Mouse (Mus musculus): ENCODE results near the gene Lingo3. TPM values are rescaled to one million over a fixed set of nuclear protein-coding genes. Genes with fewer than 3 reads are reported as not detected.

The Lingo3 gene
- polyA plus RNA-seq, 2 experiments: 0.56 to 0.88 TPM

DNA sequence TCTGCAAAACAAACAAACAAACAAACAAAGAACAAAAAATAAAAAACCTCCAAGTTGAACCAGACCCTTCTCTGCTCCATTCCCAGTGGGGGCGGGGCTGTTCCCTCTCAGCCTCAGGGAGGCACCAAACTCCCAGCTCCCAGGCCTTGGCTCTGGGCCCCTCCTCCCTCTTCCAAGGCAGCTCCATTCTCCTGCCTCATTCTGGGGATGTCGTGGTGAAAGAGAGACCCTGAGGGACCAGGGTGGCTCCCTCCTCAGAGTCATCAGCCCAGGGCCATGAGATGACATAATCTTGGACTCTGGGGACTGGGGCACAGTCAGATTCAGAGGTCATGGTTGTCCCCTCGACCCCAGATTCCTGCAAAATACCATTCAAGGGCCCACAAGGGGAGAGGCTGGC, 32.8 kb upstream of the Lingo3 start:
- Histone ChIP-seq H3K36me3 (ENCODE audit: control insufficient read depth, insufficient read depth, low read length) (no peaks in the 10 kb centered on the region), H3K4me1 (ENCODE audit: control insufficient read depth, insufficient read depth, low read length) (no peaks in the 10 kb centered on the region), H3K4me3 (replicated peaks; ENCODE audit: low read length) (no peak overlapping the region), H3K9ac (ENCODE audit: low read depth, low read length, severe bottlenecking) (no peak overlapping the region), H3K9me3 (ENCODE audit: control insufficient read depth, low read length) (no peaks in the 10 kb centered on the region), H3K27me3 (ENCODE audit: control insufficient read depth, insufficient read depth, low read length) (no peaks in the 10 kb centered on the region), H3K4me2 (replicated peaks; ENCODE audit: low read depth, low read length, severe bottlenecking) (no peak overlapping the region), H3K27ac (replicated peaks; ENCODE audit: low read depth, low read length) (no peak overlapping the region)
- DNase-seq (ENCODE audit: low spot score): no peak
- no peak for ATAC-seq (ENCODE audit: low FRiP score, low read depth)
- no peak for TF ChIP-seq POLR2A (IDR thresholded peaks at IDR 0.05; ENCODE audit: borderline replicate concordance, extremely low read depth, insufficient read depth, insufficient read length)
- WGBS: 27% methylated on average over 3 of the region's 3 CpGs

DNA sequence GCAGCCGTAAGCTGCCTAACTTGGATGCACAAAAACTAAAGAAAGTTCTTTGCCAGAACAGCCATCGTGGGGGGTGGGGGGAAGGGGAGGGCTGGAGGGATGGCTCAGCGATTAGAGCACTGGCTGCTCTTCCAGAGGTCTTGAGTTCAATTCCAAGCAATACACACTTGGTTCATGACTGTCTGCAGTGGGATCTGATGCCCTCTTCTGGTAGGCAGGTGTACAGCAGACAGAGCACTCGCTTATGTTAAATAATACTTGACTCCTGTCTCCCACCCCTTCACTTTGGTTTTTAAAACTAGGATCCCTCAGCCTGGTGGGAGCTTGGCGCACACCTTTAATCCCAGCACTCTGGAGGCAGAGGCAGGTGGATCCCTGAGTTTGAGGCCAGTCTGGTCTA, 32.2 kb upstream of the Lingo3 start:
- no peak for TF ChIP-seq POLR2A (IDR thresholded peaks at IDR 0.05; ENCODE audit: borderline replicate concordance, extremely low read depth, insufficient read depth, insufficient read length)
- WGBS: 33% methylated on average over 5 of the region's 5 CpGs
- H3K4me2 ChIP-seq (replicated peaks; ENCODE audit: low read depth, low read length, severe bottlenecking): no peak overlapping the region
- H3K4me1 ChIP-seq (ENCODE audit: control insufficient read depth, insufficient read depth, low read length): no peaks in the 10 kb centered on the region
- no peaks in the 10 kb centered on the region for H3K27me3 ChIP-seq (ENCODE audit: control insufficient read depth, insufficient read depth, low read length)
- no peaks in the 10 kb centered on the region for H3K36me3 ChIP-seq (ENCODE audit: control insufficient read depth, insufficient read depth, low read length)
- H3K9ac ChIP-seq (ENCODE audit: low read depth, low read length, severe bottlenecking): no peak overlapping the region
- no peak overlapping the region for H3K4me3 ChIP-seq (replicated peaks; ENCODE audit: low read length)
- no peak overlapping the region for H3K27ac ChIP-seq (replicated peaks; ENCODE audit: low read depth, low read length)
- ATAC-seq (ENCODE audit: low FRiP score, low read depth) (peak; percentile 43; the same call in 1 of the 2 replicates), DNase-seq (ENCODE audit: low spot score) (peak; percentile 47)
- H3K9me3 ChIP-seq (ENCODE audit: control insufficient read depth, low read length): no peaks in the 10 kb centered on the region

DNA sequence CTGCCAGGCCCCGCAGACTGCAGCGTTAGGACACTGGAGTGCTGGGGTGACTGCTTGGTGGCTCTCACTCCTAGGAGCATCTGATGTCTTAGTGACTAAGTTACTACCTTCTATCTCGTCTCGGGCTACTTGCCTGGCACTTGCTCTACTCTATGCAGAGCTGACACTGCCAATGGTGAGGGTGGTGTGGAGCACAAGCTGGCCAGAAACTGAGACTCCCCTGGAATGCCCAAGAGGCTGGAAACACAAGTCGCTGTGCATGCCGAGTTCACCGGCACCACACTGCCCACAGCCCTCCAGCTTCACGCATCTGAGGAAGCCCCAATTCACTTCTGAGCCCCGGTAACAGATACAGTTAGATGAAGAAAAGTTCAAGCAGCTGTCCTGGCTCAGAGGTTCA, 30.2 kb upstream of the Lingo3 start:
- H3K9ac ChIP-seq (ENCODE audit: low read depth, low read length, severe bottlenecking): no peak overlapping the region
- WGBS: 76% methylated on average over 9 of the region's 9 CpGs

DNA sequence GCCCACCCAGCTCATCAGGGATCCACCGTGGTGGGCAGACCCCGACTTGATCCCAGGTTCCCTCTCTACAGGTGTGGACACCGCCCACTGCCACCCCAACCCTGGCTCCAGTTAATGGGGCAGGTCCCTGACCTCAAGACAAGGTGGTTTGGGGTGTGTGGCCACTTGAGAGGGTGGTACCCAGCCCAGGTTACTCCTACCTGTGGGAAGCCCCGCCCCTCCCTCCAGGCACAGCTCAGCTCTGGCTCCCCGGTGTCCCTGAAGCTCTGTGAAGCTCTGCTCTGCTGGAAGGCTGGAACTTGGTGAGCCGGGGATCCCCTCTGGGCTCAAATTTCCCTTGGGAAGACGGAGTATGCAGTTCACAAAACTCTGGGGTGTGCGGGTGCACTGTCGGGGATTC, 27.7 kb upstream of the Lingo3 start, which contains the start of gene Tmprss9:
Tmprss9 (plus strand) TSS at position 268 of the 400 bp plus-strand sequence.
- WGBS: 29% methylated on average over 9 of the region's 9 CpGs
- no peak within 1 kb of the TSS for H3K4me2 ChIP-seq (replicated peaks; ENCODE audit: low read depth, low read length, severe bottlenecking)
- H3K36me3 ChIP-seq (ENCODE audit: control insufficient read depth, insufficient read depth, low read length): peaks cover 15% of the 10 kb centered on the region
- no peaks in the 10 kb centered on the region for H3K9me3 ChIP-seq (ENCODE audit: control insufficient read depth, low read length)
- TF ChIP-seq POLR2A (IDR thresholded peaks at IDR 0.05; ENCODE audit: borderline replicate concordance, extremely low read depth, insufficient read depth, insufficient read length): no peak
- no peak for DNase-seq (ENCODE audit: low spot score)
- no peaks in the 10 kb centered on the region for H3K4me1 ChIP-seq (ENCODE audit: control insufficient read depth, insufficient read depth, low read length)
- no peaks in the 10 kb centered on the region for H3K27me3 ChIP-seq (ENCODE audit: control insufficient read depth, insufficient read depth, low read length)
- H3K4me3 ChIP-seq (replicated peaks; ENCODE audit: low read length): no peak within 1 kb of the TSS
- no peak for ATAC-seq (ENCODE audit: low FRiP score, low read depth)
- no peak within 1 kb of the TSS for H3K27ac ChIP-seq (replicated peaks; ENCODE audit: low read depth, low read length)
- H3K9ac ChIP-seq (ENCODE audit: low read depth, low read length, severe bottlenecking): no peak within 1 kb of the TSS

More for the DNA sequence above, 30.2 kb upstream of the Lingo3 start:
- Histone ChIP-seq H3K27ac (replicated peaks; ENCODE audit: low read depth, low read length) (no peak overlapping the region), H3K4me3 (replicated peaks; ENCODE audit: low read length) (no peak overlapping the region), H3K4me2 (replicated peaks; ENCODE audit: low read depth, low read length, severe bottlenecking) (no peak overlapping the region), H3K27me3 (ENCODE audit: control insufficient read depth, insufficient read depth, low read length) (no peaks in the 10 kb centered on the region), H3K4me1 (ENCODE audit: control insufficient read depth, insufficient read depth, low read length) (no peaks in the 10 kb centered on the region), H3K9me3 (ENCODE audit: control insufficient read depth, low read length) (no peaks in the 10 kb centered on the region), H3K36me3 (ENCODE audit: control insufficient read depth, insufficient read depth, low read length) (no peaks in the 10 kb centered on the region)
- no peak for DNase-seq (ENCODE audit: low spot score)
- no peak for TF ChIP-seq POLR2A (IDR thresholded peaks at IDR 0.05; ENCODE audit: borderline replicate concordance, extremely low read depth, insufficient read depth, insufficient read length)
- no peak for ATAC-seq (ENCODE audit: low FRiP score, low read depth)

DNA sequence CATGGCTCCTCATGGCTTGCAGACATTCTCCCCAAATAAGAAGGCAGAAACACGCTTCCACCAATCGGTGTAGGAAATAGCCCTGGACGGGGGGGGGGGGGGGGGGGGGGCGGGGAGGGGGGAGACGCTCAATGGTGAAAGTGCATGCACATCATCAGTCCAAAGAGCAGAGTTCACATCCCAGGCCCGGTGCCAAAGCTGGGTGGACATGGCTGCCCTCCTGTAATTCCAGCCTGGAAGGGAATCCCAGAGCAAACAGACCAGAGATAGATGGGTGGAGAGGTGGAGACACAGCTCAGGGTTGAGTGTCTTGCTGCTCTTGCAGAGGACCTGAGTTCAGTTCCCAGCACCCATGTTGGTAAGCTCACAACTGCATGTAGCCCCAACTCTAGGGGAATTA, 27.2 kb upstream of the Lingo3 start:
- H3K4me2 ChIP-seq (replicated peaks; ENCODE audit: low read depth, low read length, severe bottlenecking): no peak overlapping the region
- H3K36me3 ChIP-seq (ENCODE audit: control insufficient read depth, insufficient read depth, low read length): peaks cover 19% of the 10 kb centered on the region
- H3K9ac ChIP-seq (ENCODE audit: low read depth, low read length, severe bottlenecking): no peak overlapping the region
- no peaks in the 10 kb centered on the region for H3K9me3 ChIP-seq (ENCODE audit: control insufficient read depth, low read length)
- no peaks in the 10 kb centered on the region for H3K4me1 ChIP-seq (ENCODE audit: control insufficient read depth, insufficient read depth, low read length)
- no peak for TF ChIP-seq POLR2A (IDR thresholded peaks at IDR 0.05; ENCODE audit: borderline replicate concordance, extremely low read depth, insufficient read depth, insufficient read length)
- H3K4me3 ChIP-seq (replicated peaks; ENCODE audit: low read length): no peak overlapping the region
- H3K27ac ChIP-seq (replicated peaks; ENCODE audit: low read depth, low read length): no peak overlapping the region
- ATAC-seq (ENCODE audit: low FRiP score, low read depth) (no peak), DNase-seq (ENCODE audit: low spot score) (no peak)
- WGBS: 90% methylated on average over 2 of the region's 6 CpGs
- no peaks in the 10 kb centered on the region for H3K27me3 ChIP-seq (ENCODE audit: control insufficient read depth, insufficient read depth, low read length)

DNA sequence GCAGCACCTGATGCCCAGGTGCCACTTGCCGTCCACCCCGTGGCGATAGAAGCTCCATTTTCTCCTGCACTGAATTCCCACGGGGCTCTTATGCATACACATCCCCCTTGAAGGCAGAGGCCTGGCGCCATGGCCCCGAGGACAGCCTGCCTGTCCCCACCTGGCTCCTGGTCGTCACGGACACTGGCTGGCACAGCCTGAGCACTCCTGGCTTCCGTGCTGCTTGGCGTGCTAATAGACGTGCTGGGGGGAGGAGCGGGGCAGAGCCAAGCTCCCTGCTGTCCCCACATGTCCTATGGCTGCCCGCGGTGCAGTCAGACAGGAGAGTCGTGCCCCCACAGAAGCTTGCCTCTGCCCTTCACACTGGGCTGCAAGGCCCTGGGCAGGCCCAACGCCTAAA, 20.6 kb upstream of the Lingo3 start:
- WGBS: 92% methylated on average over 16 of the region's 16 CpGs
- Histone ChIP-seq H3K9me3 (ENCODE audit: control insufficient read depth, low read length) (no peaks in the 10 kb centered on the region), H3K27me3 (ENCODE audit: control insufficient read depth, insufficient read depth, low read length) (no peaks in the 10 kb centered on the region), H3K4me3 (replicated peaks; ENCODE audit: low read length) (no peak overlapping the region), H3K4me1 (ENCODE audit: control insufficient read depth, insufficient read depth, low read length) (no peaks in the 10 kb centered on the region), H3K27ac (replicated peaks; ENCODE audit: low read depth, low read length) (no peak overlapping the region), H3K4me2 (replicated peaks; ENCODE audit: low read depth, low read length, severe bottlenecking) (no peak overlapping the region), H3K36me3 (ENCODE audit: control insufficient read depth, insufficient read depth, low read length) (peaks cover 62% of the 10 kb centered on the region), H3K9ac (ENCODE audit: low read depth, low read length, severe bottlenecking) (no peak overlapping the region)
- no peak for ATAC-seq (ENCODE audit: low FRiP score, low read depth)
- DNase-seq (ENCODE audit: low spot score): no peak
- TF ChIP-seq POLR2A (IDR thresholded peaks at IDR 0.05; ENCODE audit: borderline replicate concordance, extremely low read depth, insufficient read depth, insufficient read length): no peak

Measured in limb, embryonic 14.5 days (tissue).